Mouse (Mus musculus) liver, postnatal 0 days (tissue): Measurements from ENCODE around the gene Dnajc3.

Experiments used
- CTCF ChIP-seq: sonication (generic); IDR thresholded peaks from 2 replicates; pipeline ENCODE4 v1.5.1; 2016; ENCODE audit warnings: antibody characterized with exemption, low read depth
- EP300 ChIP-seq: IDR thresholded peaks from 2 replicates; pipeline ENCODE4 v1.6.1; 2016; ENCODE audit warnings: antibody characterized with exemption, low read depth, mild to moderate bottlenecking

DNA sequence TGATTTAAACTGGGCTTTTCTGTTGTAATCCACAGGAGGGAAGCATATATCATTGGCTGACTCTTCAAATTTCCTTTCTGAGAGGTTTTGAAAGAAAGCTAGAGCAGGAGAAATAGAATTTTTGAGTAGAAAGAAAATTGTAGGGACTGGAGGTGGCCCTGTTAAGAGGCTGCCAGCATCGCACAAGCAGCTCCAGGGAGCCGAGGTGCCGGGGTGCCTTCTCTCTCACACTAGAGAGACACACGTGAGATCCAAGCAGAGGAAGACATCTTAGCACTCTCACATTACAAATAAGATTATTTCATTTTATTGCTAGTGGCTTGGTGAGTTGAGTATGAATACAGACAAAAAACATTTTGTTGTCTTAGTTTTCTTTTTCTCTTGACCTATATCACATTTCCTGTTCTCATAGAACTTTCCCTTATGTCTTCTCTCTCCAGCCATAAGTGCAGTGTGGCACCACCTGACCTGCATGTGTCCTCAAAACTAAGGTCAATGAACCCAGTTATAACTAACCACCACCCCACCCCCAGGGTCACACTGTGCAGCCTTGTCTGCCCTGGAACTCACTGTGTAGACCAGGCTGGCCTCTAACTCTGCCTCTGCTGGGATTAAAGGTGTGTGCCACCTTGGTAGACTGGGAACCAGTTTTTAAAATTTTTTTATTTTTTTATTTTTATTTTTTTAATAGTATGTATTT is 3.2 kb downstream of the Dnajc3 start:
- TF ChIP-seq CTCF (no peak), EP300 (no peak)
